ENCODE assay signal across 8 mouse cellular contexts in genomic region chr5:130170666-130171422, GRCm38 (mm10). TPM values are rescaled to one million over a fixed set of nuclear protein-coding genes. Genes with fewer than 3 reads are reported as not detected.
DNase-seq lines count a peak whose midpoint lies in the region; ATAC-seq and TF ChIP-seq lines count a peak whose summit lies in the region.

No protein-coding gene starts in this region.

- ATAC-seq in embryonic facial prominence, embryonic 11.5 days (replicated peaks; ENCODE audit: insufficient number of reproducible peaks, low FRiP score, low TSS enrichment, low read depth), result no peak
- 0 out of 2 replicates have a peak, but pooled peaks have one; percentile 12 for ATAC-seq in hindbrain, embryonic 15.5 days (ENCODE audit: low FRiP score, low read depth)
- no peak for ATAC-seq in midbrain, embryonic 12.5 days (ENCODE audit: low FRiP score, low read depth)

- H3K36me3 ChIP-seq in spleen, adult 2 months (ENCODE audit: control insufficient read depth, insufficient read depth, low read length), result no peaks in the 10 kb centered on the region
- no peaks in the 10 kb centered on the region for H3K36me3 ChIP-seq in embryonic facial prominence, embryonic 11.5 days (replicated peaks; ENCODE audit: control insufficient read depth, insufficient read depth, low read depth, low read length)
- no peaks in the 10 kb centered on the region for H3K36me3 ChIP-seq in hindbrain, embryonic 15.5 days
- H3K36me3 ChIP-seq in midbrain, embryonic 12.5 days, result no peaks in the 10 kb centered on the region

- peaks cover 11% of the 10 kb centered on the region; the same call in 1 of the 2 replicates for H3K4me1 ChIP-seq in spleen, adult 2 months (ENCODE audit: control insufficient read depth, insufficient read depth, insufficient read length)
- no peaks in the 10 kb centered on the region for H3K4me1 ChIP-seq in embryonic facial prominence, embryonic 11.5 days (ENCODE audit: control insufficient read depth, insufficient read depth, low read length)
- peaks cover 27% of the 10 kb centered on the region for H3K4me1 ChIP-seq in hindbrain, embryonic 15.5 days (replicated peaks)
- peaks cover 18% of the 10 kb centered on the region for H3K4me1 ChIP-seq in midbrain, embryonic 12.5 days

- H3K9me3 ChIP-seq in embryonic facial prominence, embryonic 11.5 days (replicated peaks; ENCODE audit: control insufficient read depth, low read length), result no peaks in the 10 kb centered on the region
- no peaks in the 10 kb centered on the region for H3K9me3 ChIP-seq in hindbrain, embryonic 15.5 days
- H3K9me3 ChIP-seq in midbrain, embryonic 12.5 days, result no peaks in the 10 kb centered on the region

- TF ChIP-seq CTCF in spleen, adult 2 months (IDR thresholded peaks at IDR 0.05; ENCODE audit: extremely low read depth, insufficient read depth, insufficient read length, insufficient replicate concordance), result no peak

- TF ChIP-seq POLR2A in spleen, adult 2 months (IDR thresholded peaks at IDR 0.05; ENCODE audit: low read depth, low read length), result no peak

- peak overlapping the region; percentile 51 for H3K4me2 ChIP-seq in embryonic facial prominence, embryonic 11.5 days (ENCODE audit: low read depth, low read length)
- peak overlapping the region; percentile 66 for H3K4me2 ChIP-seq in hindbrain, embryonic 15.5 days
- H3K4me2 ChIP-seq in midbrain, embryonic 12.5 days (replicated peaks), result peak overlapping the region; percentile 77

- 21% methylated on average over 6 of the region's 6 CpGs for WGBS in spleen, adult 2 months
- WGBS in embryonic facial prominence, embryonic 11.5 days, result 14% methylated on average over 6 of the region's 6 CpGs
- 16% methylated on average over 6 of the region's 6 CpGs for WGBS in hindbrain, embryonic 15.5 days
- WGBS in midbrain, embryonic 12.5 days, result 15% methylated on average over 6 of the region's 6 CpGs

- H3K9ac ChIP-seq in embryonic facial prominence, embryonic 11.5 days (replicated peaks; ENCODE audit: low read length), result peak overlapping the region; percentile 83
- peak overlapping the region; percentile 82 for H3K9ac ChIP-seq in hindbrain, embryonic 15.5 days
- peak overlapping the region; percentile 90 for H3K9ac ChIP-seq in midbrain, embryonic 12.5 days (replicated peaks)

- no peak for DNase-seq in spleen, adult 2 months (ENCODE audit: low read depth in 1 of 2, low spot score in 2 of 2)
- DNase-seq in spleen, adult 12 weeks (ENCODE audit: low spot score), result no peak
- DNase-seq in embryonic facial prominence, embryonic 11.5 days (ENCODE audit: low spot score), result no peak
- no peak for DNase-seq in left cerebral cortex, adult 9 months (ENCODE audit: low spot score in 2 of 2)
- no peak for DNase-seq in layer of hippocampus, adult 9-10 months (ENCODE audit: low spot score)
- no peak for DNase-seq in right cerebral cortex, postnatal 36 days (ENCODE audit: low spot score in 2 of 2)

- H3K27ac ChIP-seq in spleen, adult 2 months (ENCODE audit: insufficient read depth, low read length), result peak overlapping the region; percentile 94
- H3K27ac ChIP-seq in embryonic facial prominence, embryonic 11.5 days (replicated peaks; ENCODE audit: low read depth, low read length), result peak overlapping the region; percentile 70
- H3K27ac ChIP-seq in hindbrain, embryonic 15.5 days (replicated peaks), result peak overlapping the region; percentile 89
- H3K27ac ChIP-seq in midbrain, embryonic 12.5 days (replicated peaks), result peak overlapping the region; percentile 89

- H3K4me3 ChIP-seq in spleen, adult 2 months (ENCODE audit: extremely low read depth, insufficient read depth, insufficient read length), result peak overlapping the region; percentile 79
- H3K4me3 ChIP-seq in embryonic facial prominence, embryonic 11.5 days (ENCODE audit: low read depth, low read length), result peak overlapping the region; percentile 95
- peak overlapping the region; percentile 87 for H3K4me3 ChIP-seq in hindbrain, embryonic 15.5 days
- H3K4me3 ChIP-seq in midbrain, embryonic 12.5 days, result peak overlapping the region; percentile 90

- no peaks in the 10 kb centered on the region for H3K27me3 ChIP-seq in spleen, adult 2 months (ENCODE audit: control insufficient read depth, insufficient read depth, low read length)
- no peaks in the 10 kb centered on the region for H3K27me3 ChIP-seq in embryonic facial prominence, embryonic 11.5 days (ENCODE audit: control insufficient read depth, insufficient read depth, low read length)
- no peaks in the 10 kb centered on the region for H3K27me3 ChIP-seq in hindbrain, embryonic 15.5 days
- no peaks in the 10 kb centered on the region for H3K27me3 ChIP-seq in midbrain, embryonic 12.5 days

RNA-seq across cellular contexts. Expression of gene Rabgef1, which starts 0.8 kb away (rescaled TPM):
- 16.4 and 17.6 TPM in 2 replicates for polyA plus RNA-seq in spleen, adult 2 months (2012; rRNA removed)
- 23.6 and 25.1 TPM in 2 replicates for polyA plus RNA-seq in embryonic facial prominence, embryonic 11.5 days (2014; fragmentation: Nextera tagmentation; extraction: Ambion mirVana)
- 39.8 and 40.6 TPM in 2 replicates for polyA plus RNA-seq in hindbrain, embryonic 15.5 days (2015; fragmentation: Nextera tagmentation; extraction: Ambion mirVana)
- 33.1 and 36.9 TPM in 2 replicates for polyA plus RNA-seq in midbrain, embryonic 12.5 days (2016; fragmentation: Nextera tagmentation; extraction: Ambion mirVana)

RNA-seq across cellular contexts. Expression of gene Kctd7, which starts 26.2 kb away (rescaled TPM):
- 5.2 and 8.9 TPM in 2 replicates for polyA plus RNA-seq in spleen, adult 2 months (2012; rRNA removed)
- 4.9 and 5.0 TPM in 2 replicates for polyA plus RNA-seq in embryonic facial prominence, embryonic 11.5 days (2014; fragmentation: Nextera tagmentation; extraction: Ambion mirVana)
- polyA plus RNA-seq in hindbrain, embryonic 15.5 days (2015; fragmentation: Nextera tagmentation; extraction: Ambion mirVana), result 17.7 and 18.1 TPM in 2 replicates
- polyA plus RNA-seq in midbrain, embryonic 12.5 days (2016; fragmentation: Nextera tagmentation; extraction: Ambion mirVana), result 8.3 and 9.3 TPM in 2 replicates

RNA-seq across cellular contexts. Expression of gene Tmem248, which starts 46.0 kb away (rescaled TPM):
- polyA plus RNA-seq in spleen, adult 2 months (2012; rRNA removed), result 18.6 and 26.9 TPM in 2 replicates
- polyA plus RNA-seq in embryonic facial prominence, embryonic 11.5 days (2014; fragmentation: Nextera tagmentation; extraction: Ambion mirVana), result 34.5 and 37.1 TPM in 2 replicates
- polyA plus RNA-seq in hindbrain, embryonic 15.5 days (2015; fragmentation: Nextera tagmentation; extraction: Ambion mirVana), result 23.6 and 26.2 TPM in 2 replicates
- polyA plus RNA-seq in midbrain, embryonic 12.5 days (2016; fragmentation: Nextera tagmentation; extraction: Ambion mirVana), result 33.1 and 34.1 TPM in 2 replicates
